Mouse (Mus musculus) layer of hippocampus, adult 18-20 months (tissue): ENCODE measurements at regions not wholly inside any gene's neighbourhood (a gene's known extent, or its start where the extent isn't known, plus 50 kb on each side); places are given as distances from the start of the nearest gene placed in this dataset.
A peak's percentile ranks its signal among the peaks of the same experiment; 100 is the strongest.

Experiments used
- DNase-seq, 2 experiments: peaks; one replicate each; pipeline ENCODE4 v3.0.0; 2022; ENCODE audit warnings: low spot score in 2 of 2

GRCm38 (mm10) chr14:64511300-64511699 lies 407.2 kb downstream of the Prss52 start:
- peak in 1 of 2 experiments; percentile 57 for DNase-seq

GRCm38 (mm10) chr14:64512726-64513125 lies 408.6 kb downstream of the Prss52 start:
- peak in 1 of 2 experiments; percentile 59 for DNase-seq

- DNase-seq, result peak in 1 of 2 experiments; percentile 41
Measured at GRCm38 (mm10) chr14:64517584-64518195, 413.6 kb downstream of the Prss52 start.

GRCm38 (mm10) chr14:64524641-64525040 lies 420.6 kb downstream of the Prss52 start:
- DNase-seq, result no peak

GRCm38 (mm10) chr14:64525302-64526078 lies 421.4 kb downstream of the Prss52 start:
- no peak for DNase-seq

- no peak for DNase-seq
Measured at GRCm38 (mm10) chr14:64530541-64530940, 426.5 kb downstream of the Prss52 start.

GRCm38 (mm10) chr14:64531221-64531949 lies 427.3 kb downstream of the Prss52 start:
- DNase-seq, result no peak

GRCm38 (mm10) chr14:64532351-64532750 lies 428.3 kb downstream of the Prss52 start:
- DNase-seq, result no peak

- DNase-seq, result peak in 1 of 2 experiments; percentile 70
Measured at GRCm38 (mm10) chr14:64533591-64534151, 429.6 kb downstream of the Prss52 start.

- peak in 1 of 2 experiments; percentile 35 for DNase-seq
Measured at GRCm38 (mm10) chr14:64534194-64534593, 430.1 kb downstream of the Prss52 start.

- no peak for DNase-seq
Measured at GRCm38 (mm10) chr14:64539436-64539835, 435.4 kb downstream of the Prss52 start.

GRCm38 (mm10) chr14:64545056-64545455 lies 441.0 kb downstream of the Prss52 start:
- no peak for DNase-seq

GRCm38 (mm10) chr14:64546787-64547186 lies 442.7 kb downstream of the Prss52 start:
- no peak for DNase-seq

GRCm38 (mm10) chr14:64552951-64553350 lies 448.9 kb downstream of the Prss52 start:
- DNase-seq, result no peak

- DNase-seq, result no peak
Measured at GRCm38 (mm10) chr14:64556042-64556441, 452.0 kb downstream of the Prss52 start.

GRCm38 (mm10) chr14:64557453-64557852 lies 453.4 kb downstream of the Prss52 start:
- DNase-seq, result no peak

- DNase-seq, result no peak
Measured at GRCm38 (mm10) chr14:64568689-64569088, 464.6 kb downstream of the Prss52 start.

GRCm38 (mm10) chr14:64570951-64571350 lies 466.9 kb downstream of the Prss52 start:
- DNase-seq, result no peak

- DNase-seq, result no peak
Measured at GRCm38 (mm10) chr14:64572756-64573155, 468.7 kb downstream of the Prss52 start.

- DNase-seq, result peak in 1 of 2 experiments; percentile 58
Measured at GRCm38 (mm10) chr14:64573773-64574172, 469.7 kb downstream of the Prss52 start.

- DNase-seq, result peak in 1 of 2 experiments; percentile 62
Measured at GRCm38 (mm10) chr14:64574277-64574676, 470.2 kb downstream of the Prss52 start.

- no peak for DNase-seq
Measured at GRCm38 (mm10) chr14:64574773-64575172, 470.7 kb downstream of the Prss52 start.
